Mouse (Mus musculus) myocyte (in vitro differentiated cells): Measurements from ENCODE around the gene Stpg3. TPM values are rescaled to one million over a fixed set of nuclear protein-coding genes. Genes with fewer than 3 reads are reported as not detected.

Source experiments
- H3K27me3 ChIP-seq: one replicate; pipeline ENCODE4 v1.6.1; 2011; ENCODE audit not compliant: control insufficient read depth, insufficient read depth, insufficient read length
- H3K36me3 ChIP-seq: one replicate; pipeline ENCODE4 v1.6.1; 2011; ENCODE audit not compliant: control insufficient read depth, insufficient read depth
- H3K4me2 ChIP-seq: one replicate; pipeline ENCODE4 v1.6.1; 2011; ENCODE audit warnings: low read depth, control low read depth
- H3K4me3 ChIP-seq: one replicate; pipeline ENCODE4 v1.5.1; 2011; ENCODE audit warnings: mild to moderate bottlenecking, control low read depth, moderate library complexity
- H3K79me2 ChIP-seq: one replicate; pipeline ENCODE4 v1.6.1; 2011; ENCODE audit not compliant: control insufficient read depth, insufficient read depth
- H3ac ChIP-seq: one replicate; pipeline ENCODE4 v1.6.1; 2011; ENCODE audit not compliant: control insufficient read depth, insufficient read length
- CEBPB ChIP-seq: IDR thresholded peaks from 2 replicates; pipeline ENCODE4 v1.6.1; 2011; ENCODE audit warnings: mild to moderate bottlenecking, moderate library complexity; ENCODE audit not compliant: poor library complexity, insufficient read depth, severe bottlenecking
- E2F4 ChIP-seq: IDR thresholded peaks from one replicate; pipeline ENCODE4 v1.6.1; 2011; ENCODE audit warnings: mild to moderate bottlenecking, control low read depth, moderate library complexity; ENCODE audit not compliant: insufficient read depth
- MAX ChIP-seq: IDR thresholded peaks from one replicate; pipeline ENCODE4 v1.6.1; 2011; ENCODE audit warnings: low read depth, mild to moderate bottlenecking, control low read depth
- MYOD1 ChIP-seq, 3 experiments: IDR thresholded peaks; one replicate each; pipeline ENCODE4 v1.6.1; 2011; ENCODE audit warnings: control low read depth in 2 of 3, low read depth in 2 of 3, mild to moderate bottlenecking in 2 of 3, moderate library complexity in 1 of 3; ENCODE audit not compliant: insufficient read length in 2 of 3, control insufficient read depth in 1 of 3
- MYOG ChIP-seq, 3 experiments: IDR thresholded peaks; one replicate each; pipeline ENCODE4 v1.6.1; 2011; ENCODE audit warnings: control low read depth in 2 of 3, low read depth in 2 of 3, mild to moderate bottlenecking in 2 of 3; ENCODE audit not compliant: insufficient read length in 2 of 3, control insufficient read depth in 1 of 3, insufficient read depth in 1 of 3
- POLR2A ChIP-seq: IDR thresholded peaks from one replicate; pipeline ENCODE4 v1.6.1; 2011; ENCODE audit warnings: low read depth, mild to moderate bottlenecking, control low read depth, moderate library complexity; ENCODE audit not compliant: insufficient read length
- POLR2AphosphoS2 ChIP-seq: IDR thresholded peaks from one replicate; pipeline ENCODE4 v1.6.1; 2011; ENCODE audit warnings: low read depth, control low read depth; ENCODE audit not compliant: insufficient read length
- REST ChIP-seq: IDR thresholded peaks from one replicate; pipeline ENCODE4 v1.6.1; 2011; ENCODE audit warnings: mild to moderate bottlenecking, control low read depth, moderate library complexity; ENCODE audit not compliant: insufficient read depth, insufficient read length
- SRF ChIP-seq: IDR thresholded peaks from one replicate; pipeline ENCODE4 v1.6.1; 2011; ENCODE audit warnings: low read depth; ENCODE audit not compliant: control insufficient read depth, insufficient read length
- TCF12 ChIP-seq: IDR thresholded peaks from one replicate; pipeline ENCODE4 v1.6.1; 2011; ENCODE audit warnings: mild to moderate bottlenecking, control low read depth; ENCODE audit not compliant: poor library complexity, insufficient read depth, severe bottlenecking
- TCF3 ChIP-seq: IDR thresholded peaks from one replicate; pipeline ENCODE4 v1.6.1; 2011; ENCODE audit warnings: low read depth, control low read depth; ENCODE audit not compliant: insufficient read length
- USF1 ChIP-seq: IDR thresholded peaks from one replicate; pipeline ENCODE4 v1.6.1; 2011; ENCODE audit warnings: low read depth, mild to moderate bottlenecking, control low read depth, moderate library complexity
- polyA plus RNA-seq: library from polyadenylated mRNA; unstranded; fragments of >200 nt; fragmentation: generic; extraction: Trizol; gene quantifications from one replicate; pipeline ENCODE4 v1.2.1, GENCODE M21; 2012; ENCODE audit warnings: missing spikeins

Gene Stpg3
- polyA plus RNA-seq, 1 experiment, result not detected

- H3K4me3 ChIP-seq, result no peak overlapping the region
- H3K36me3 ChIP-seq, result no peaks in the 10 kb centered on the region
- H3ac ChIP-seq, result no peak overlapping the region
- TF ChIP-seq POLR2A (no peak), REST (no peak), E2F4 (no peak), POLR2AphosphoS2 (no peak), MAX (no peak), TCF3 (no peak), TCF12 (no peak), CEBPB (no peak), MYOG (IDR thresholded peaks at IDR 0.05; ENCODE audit: control insufficient read depth in 1 of 3, insufficient read depth in 1 of 3, insufficient read length in 2 of 3, low read depth in 2 of 3) (no peak), USF1 (no peak), SRF (no peak), MYOD1 (IDR thresholded peaks at IDR 0.05; ENCODE audit: control insufficient read depth in 1 of 3, insufficient read length in 2 of 3, low read depth in 2 of 3) (no peak)
- no peaks in the 10 kb centered on the region for H3K27me3 ChIP-seq
- H3K79me2 ChIP-seq, result no peaks in the 10 kb centered on the region
- no peak overlapping the region for H3K4me2 ChIP-seq
Observed at GRCm38 (mm10) chr2:25174866-25175689, 39.4 kb downstream of the Stpg3 start.

GRCm38 (mm10) chr2:25173821-25174220 lies 40.6 kb downstream of the Stpg3 start:
- no peaks in the 10 kb centered on the region for H3K79me2 ChIP-seq
- no peak overlapping the region for H3K4me3 ChIP-seq
- TF ChIP-seq POLR2A, result no peak
- H3K4me2 ChIP-seq, result no peak overlapping the region
- no peaks in the 10 kb centered on the region for H3K36me3 ChIP-seq
- no peak overlapping the region for H3ac ChIP-seq
- no peaks in the 10 kb centered on the region for H3K27me3 ChIP-seq

GRCm38 (mm10) chr2:25172629-25173028 lies 41.8 kb downstream of the Stpg3 start:
- no peaks in the 10 kb centered on the region for H3K27me3 ChIP-seq
- no peaks in the 10 kb centered on the region for H3K79me2 ChIP-seq
- peak overlapping the region; percentile 39 for H3K4me2 ChIP-seq
- H3K36me3 ChIP-seq, result no peaks in the 10 kb centered on the region
- TF ChIP-seq CEBPB (peak; percentile 49; the same call in 1 of the 2 replicates), E2F4 (no peak)
- H3ac ChIP-seq, result no peak overlapping the region
- no peak overlapping the region for H3K4me3 ChIP-seq

- Histone ChIP-seq H3K27me3 (no peaks in the 10 kb centered on the region), H3K36me3 (no peaks in the 10 kb centered on the region), H3K4me2 (no peak overlapping the region), H3ac (no peak overlapping the region), H3K4me3 (no peak overlapping the region), H3K79me2 (no peaks in the 10 kb centered on the region)
- TF ChIP-seq POLR2A (no peak), SRF (no peak), MAX (no peak), MYOG (IDR thresholded peaks at IDR 0.05; ENCODE audit: control insufficient read depth in 1 of 3, insufficient read depth in 1 of 3, insufficient read length in 2 of 3, low read depth in 2 of 3) (no peak), REST (no peak)
Observed at GRCm38 (mm10) chr2:25171769-25172153, 42.7 kb downstream of the Stpg3 start.

GRCm38 (mm10) chr2:25171101-25171768 lies 43.2 kb downstream of the Stpg3 start:
- Histone ChIP-seq H3K27me3 (no peaks in the 10 kb centered on the region), H3K36me3 (no peaks in the 10 kb centered on the region), H3ac (no peak overlapping the region), H3K4me2 (no peak overlapping the region), H3K4me3 (no peak overlapping the region), H3K79me2 (no peaks in the 10 kb centered on the region)
- TF ChIP-seq SRF, result no peak
- no peak for TF ChIP-seq TCF12
- peak in 1 of 3 experiments; percentile 31 for TF ChIP-seq MYOD1 (IDR thresholded peaks at IDR 0.05; ENCODE audit: control insufficient read depth in 1 of 3, insufficient read length in 2 of 3, low read depth in 2 of 3)
- TF ChIP-seq MAX, result no peak
